Mouse (Mus musculus): ENCODE measurements around the gene Grk2.

Grk2 gene

DNA sequence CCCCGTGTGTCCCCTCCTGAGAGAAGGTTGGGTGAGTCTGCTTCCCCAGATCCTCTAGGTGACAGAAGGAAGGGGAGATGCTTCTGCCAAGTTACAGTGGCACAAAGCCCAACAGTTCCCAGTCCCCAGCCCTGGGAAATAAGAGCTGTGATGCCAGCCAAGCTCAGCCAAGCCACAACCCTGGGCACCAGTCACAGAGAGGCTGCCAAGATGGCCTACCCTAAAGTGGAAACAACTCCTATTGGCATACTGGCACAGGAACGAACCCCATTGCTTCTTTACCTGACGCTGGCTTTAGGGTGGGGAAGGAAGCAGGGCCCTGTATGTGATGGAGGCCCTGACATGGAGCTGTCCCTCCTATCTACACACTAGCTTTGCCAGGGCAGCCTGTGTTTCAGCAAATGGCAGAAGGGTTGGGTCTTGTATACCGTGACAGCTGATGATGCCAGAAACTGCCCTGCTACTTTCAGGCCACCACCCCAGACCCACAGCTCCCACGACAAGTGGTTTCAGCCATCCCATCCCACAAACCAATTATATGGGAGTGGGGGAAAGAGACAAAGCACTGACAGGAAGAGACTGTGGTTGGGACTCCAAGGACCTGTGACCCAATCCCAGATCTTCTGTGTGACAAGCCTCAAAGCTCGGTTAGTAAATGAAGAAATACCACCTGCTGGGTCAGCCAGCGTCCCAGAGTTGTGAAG, 2.9 kb downstream of the Grk2 start:
- peak; percentile 45 for DNase-seq

GRCm38 (mm10) chr19:4301735-4302651, 4.0 kb downstream of the Grk2 start:
- peak; percentile 82 for DNase-seq

DNA sequence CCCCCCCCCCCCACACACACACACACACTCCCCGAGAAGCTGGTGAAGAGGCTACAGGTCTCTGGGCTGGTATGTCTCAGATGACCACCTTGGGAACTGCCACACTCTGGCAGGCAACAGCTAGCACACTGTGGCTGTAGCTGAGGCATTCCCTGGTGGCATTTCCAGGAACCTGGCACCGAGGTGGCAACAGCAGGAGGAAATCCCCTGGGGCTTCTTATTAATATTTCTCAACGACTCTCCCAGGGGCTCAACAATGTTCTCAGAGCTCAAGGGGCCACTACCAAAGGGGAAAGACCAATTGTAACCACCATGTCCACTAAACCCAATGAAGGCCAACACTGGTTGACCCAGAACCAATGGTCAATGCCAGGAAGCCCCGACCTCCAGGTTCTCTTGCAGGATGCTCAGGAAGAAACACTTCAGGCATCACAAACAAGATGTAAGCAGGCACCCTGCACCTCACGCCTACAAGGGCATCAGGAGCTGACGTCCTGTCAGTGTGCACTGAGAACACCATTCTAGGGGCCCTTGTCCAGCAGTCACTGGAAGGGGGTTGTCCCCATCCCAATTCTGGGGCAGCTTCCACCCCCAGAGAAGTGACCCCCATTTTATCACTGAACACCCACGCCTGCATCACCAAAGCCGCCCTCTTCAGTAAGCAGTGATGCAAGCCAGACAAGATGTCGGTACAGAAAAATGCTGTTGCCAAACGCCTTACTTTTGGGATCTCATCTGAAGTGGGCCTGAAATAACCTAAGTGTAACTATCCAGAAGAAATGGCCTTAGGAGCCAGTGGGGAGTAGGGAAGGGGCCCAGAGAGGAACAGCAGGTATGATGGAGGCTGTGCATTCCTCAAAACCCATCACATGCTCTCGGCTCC, 4.9 kb downstream of the Grk2 start:
- DNase-seq = peak; percentile 50

DNA sequence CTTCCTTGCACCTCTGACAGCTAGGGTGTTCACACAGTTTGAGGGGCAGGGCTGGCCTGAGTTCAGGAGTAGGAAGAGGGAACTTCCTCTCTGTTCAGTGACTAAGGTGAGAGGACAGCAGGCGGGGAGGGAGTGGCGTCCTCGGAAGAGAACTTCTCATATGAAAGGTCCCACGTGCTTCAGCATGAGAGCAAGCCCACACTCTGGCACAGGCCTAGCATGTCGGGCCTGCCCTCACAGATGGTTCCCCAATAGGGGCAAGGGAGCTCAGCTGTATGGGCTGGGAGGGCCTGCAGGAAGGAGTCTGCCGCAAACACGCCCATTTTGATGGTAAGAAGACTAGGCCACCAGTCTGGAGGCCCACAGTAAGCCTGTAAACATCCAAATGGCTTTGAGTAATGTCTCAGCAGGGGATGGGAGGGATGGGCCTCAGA, 5.7 kb downstream of the Grk2 start:
- DNase-seq = peak; percentile 78

DNA sequence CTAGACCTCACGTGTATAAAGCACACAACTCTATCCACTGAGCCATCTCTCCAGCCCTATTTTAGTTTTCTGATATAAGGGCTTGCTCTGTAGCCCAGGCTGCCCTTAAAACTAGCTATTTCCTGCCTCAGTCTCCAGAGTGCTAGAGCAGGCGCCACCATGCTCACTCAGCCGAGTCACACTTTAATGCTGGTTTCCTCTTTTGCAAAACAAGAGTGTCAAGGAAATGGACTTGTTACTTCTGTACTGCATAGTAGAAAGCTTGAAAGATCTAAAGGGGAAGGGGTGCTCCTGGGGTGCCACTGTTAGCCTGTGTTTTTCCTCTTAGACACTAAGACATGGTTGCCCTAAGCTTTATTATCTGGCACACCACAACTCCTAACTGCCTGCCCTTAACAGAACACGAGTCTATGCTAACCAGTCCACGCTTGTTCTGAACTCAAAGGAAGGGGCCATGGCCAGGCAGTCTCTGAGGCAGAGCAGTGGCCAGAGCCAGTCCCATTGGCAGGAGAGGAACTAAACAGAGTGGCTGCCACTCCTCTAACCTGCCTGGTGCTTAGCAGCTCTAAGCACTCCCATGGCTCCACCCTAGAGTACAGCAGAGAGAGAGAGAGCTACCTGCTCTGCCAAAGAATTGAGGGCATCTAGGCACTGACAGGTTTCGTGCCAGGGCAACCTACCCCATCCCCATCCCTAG, 6.3 kb downstream of the Grk2 start:
- DNase-seq = peak; percentile 37

DNA sequence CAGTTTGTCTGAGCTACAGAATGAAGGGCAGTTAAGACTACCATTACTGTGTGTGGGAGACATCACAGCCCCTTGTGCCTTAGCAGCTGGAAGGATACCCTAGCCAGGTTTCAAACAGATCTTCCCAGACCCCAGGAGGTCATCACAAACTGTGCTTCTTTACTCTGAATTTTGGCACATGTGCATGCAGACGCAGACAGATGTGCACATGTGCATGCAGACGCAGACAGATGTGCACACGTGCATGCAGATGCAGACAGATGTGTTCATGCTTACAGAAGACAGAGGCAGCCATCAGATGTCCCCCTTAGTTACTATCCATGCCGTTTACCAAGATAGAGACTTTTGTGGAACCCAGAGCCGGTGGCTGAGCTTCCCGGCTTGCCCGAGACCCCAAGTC, 6.9 kb downstream of the Grk2 start:
- DNase-seq = no peak

- DNase-seq = peak; percentile 45
Observed at GRCm38 (mm10) chr19:4298322-4299121, 7.5 kb downstream of the Grk2 start.

GRCm38 (mm10) chr19:4297851-4298250, 8.2 kb downstream of the Grk2 start:
- peak; percentile 56 for DNase-seq

- DNase-seq = peak; percentile 35
Observed at GRCm38 (mm10) chr19:4296611-4297010, 9.4 kb downstream of the Grk2 start.

DNA sequence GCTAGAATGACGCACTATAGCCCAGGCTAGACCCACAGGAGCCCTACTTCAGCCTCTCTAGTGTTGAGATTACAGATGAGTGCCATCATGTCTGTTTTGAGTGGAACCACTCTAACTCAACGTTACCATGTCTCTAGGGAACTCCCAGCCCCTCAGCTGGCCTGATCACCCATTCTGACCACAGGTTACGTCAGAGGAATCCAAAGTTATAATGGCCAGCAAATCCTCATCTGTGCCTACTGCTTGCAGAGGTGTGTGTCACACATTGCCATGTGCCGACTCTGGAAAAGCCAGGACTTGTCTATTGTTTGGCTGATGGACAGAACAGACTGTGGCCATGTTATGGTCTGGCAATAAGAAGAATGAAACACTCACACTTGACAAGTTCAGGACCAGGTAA, 10.6 kb downstream of the Grk2 start:
- no peak for DNase-seq

DNA sequence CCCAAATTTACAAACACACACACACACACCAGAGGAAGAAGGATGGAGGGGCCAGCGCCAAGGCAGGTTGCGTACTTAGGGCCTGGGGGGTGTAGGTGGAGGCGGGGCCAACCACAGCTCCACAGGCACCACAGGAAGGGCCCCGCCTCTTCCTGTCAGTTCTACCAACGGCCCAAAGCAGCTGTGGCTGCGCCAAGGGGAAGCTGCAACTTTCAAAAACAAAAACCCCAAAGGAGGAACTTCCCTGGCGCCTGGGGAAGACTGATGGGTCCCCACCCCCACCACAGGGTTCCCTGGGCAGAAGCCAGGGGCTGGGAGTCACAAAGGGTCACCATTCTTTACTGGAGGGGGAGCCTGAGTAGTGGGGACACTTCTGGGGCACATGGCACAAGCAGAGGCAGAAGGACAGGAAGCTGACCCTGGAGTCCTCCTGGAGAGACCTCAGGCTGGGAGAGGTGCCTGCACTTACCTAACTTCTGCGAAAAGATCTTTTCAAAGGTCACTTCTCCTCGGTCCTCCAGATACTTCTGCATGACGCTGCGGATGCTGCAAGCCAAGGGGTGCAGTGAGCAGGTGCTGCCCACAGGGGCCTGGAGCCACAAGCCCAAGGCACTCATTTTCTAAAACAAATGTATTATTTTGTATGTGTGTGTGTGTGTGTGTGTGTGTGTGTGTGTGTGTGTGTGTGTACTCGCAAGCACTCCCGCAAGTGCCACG, 11.5 kb downstream of the Grk2 start:
- peak; percentile 89 for DNase-seq

- DNase-seq = no peak
Observed at GRCm38 (mm10) chr19:4291161-4291560, 14.9 kb downstream of the Grk2 start.

DNA sequence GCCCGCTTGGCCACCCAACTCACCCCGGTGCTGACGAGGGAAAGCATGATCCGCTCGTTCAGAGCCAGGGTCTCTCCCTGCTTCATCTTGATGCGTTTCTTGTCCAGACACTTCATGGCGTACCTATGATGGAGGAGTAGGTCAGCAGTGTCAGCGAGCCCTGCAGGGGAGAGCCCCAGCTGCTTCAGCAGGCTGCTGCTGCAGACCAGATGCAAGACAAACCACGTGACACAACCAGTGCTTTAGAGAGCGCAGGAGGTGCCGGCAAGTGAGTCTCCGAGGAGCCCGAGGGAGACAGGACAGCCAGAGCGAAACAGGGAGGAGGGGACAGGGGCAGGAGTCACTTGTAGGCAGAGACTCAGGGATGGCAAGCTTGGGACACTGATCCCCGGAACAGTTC, 15.3 kb downstream of the Grk2 start:
- DNase-seq = peak; percentile 21

- no peak for DNase-seq
Observed at GRCm38 (mm10) chr19:4283653-4284052, 22.4 kb downstream of the Grk2 start.

DNA sequence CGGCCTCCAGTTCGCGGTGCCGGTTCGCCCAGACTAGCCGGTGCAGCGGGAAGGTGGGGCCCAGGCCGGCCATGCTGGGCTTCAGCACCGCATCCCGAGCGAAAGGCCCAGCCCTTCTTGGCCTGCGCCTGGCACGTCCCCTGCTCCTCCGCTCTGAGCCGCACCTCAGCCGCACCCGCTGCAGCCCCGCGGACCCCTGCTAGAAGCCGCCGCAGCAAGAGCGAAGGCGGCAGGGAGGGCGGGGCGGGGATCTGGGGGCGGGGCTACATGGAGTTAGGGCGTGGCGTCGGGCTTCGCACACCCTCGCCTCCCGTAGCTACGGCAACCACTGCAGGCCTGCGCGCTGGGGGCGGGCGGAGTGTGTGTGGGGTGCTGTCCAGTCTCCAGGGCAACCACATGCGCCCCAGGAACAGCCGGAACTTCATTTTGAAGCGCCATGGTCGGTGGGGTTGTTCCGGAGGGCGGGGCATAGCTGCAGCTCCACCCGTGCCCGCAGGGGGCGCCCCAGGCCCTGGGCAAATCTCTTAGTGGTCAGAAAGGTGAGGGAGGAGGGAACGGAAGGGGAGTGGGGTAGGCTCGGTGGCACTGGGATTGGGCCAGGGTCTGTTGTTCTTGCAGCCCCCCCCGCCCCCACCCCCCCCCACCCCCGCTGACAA, 23.0 kb downstream of the Grk2 start, which contains the start of gene Ankrd13d:
Gene Ankrd13d (minus strand): TSS at position 240 of the 656 bp plus-strand sequence.
- DNase-seq = peak; percentile 94

GRCm38 (mm10) chr19:4280425-4280824, 25.6 kb downstream of the Grk2 start:
- DNase-seq = no peak

GRCm38 (mm10) chr19:4279487-4279886, 26.5 kb downstream of the Grk2 start:
- DNase-seq = peak; percentile 58

GRCm38 (mm10) chr19:4270972-4271371, 35.0 kb downstream of the Grk2 start:
- DNase-seq = no peak

DNA sequence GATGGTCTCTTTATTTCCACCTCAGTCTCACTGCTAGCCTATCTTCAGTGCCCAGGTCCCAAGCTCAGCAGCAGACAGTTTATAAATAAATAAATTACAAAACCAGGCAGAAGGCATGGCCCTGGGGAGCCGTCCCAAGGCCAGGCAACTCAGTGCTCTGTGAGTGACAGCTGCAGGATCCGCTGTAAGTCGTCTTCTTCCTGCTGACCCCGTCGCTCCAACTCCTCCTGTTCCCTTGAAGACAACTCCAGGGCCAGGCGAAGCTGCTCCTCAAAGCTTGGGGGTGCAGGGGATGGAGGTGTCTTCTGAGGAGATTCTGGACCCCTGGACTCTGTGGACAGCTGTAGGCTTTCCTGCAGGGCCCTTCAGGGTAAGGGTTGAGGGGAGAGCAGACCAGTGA, 35.8 kb downstream of the Grk2 start:
- DNase-seq = no peak

All from thymus, postnatal 4 days (tissue).